Mouse (Mus musculus): ENCODE measurements at regions not wholly inside any gene's neighbourhood (a gene's known extent, or its start where the extent isn't known, plus 50 kb on each side); places are given as distances from the start of the nearest gene placed in this dataset.

- no peak for TF ChIP-seq ZNF384 (IDR thresholded peaks at IDR 0.05; ENCODE audit: low read depth, low read length)
- TF ChIP-seq MAFK (IDR thresholded peaks at IDR 0.05; ENCODE audit: insufficient replicate concordance, low read length) = no peak
- TF ChIP-seq POLR2AphosphoS2 (IDR thresholded peaks at IDR 0.05; ENCODE audit: low read depth, low read length) = no peak
- no peak for TF ChIP-seq TCF12 (IDR thresholded peaks at IDR 0.05; ENCODE audit: low read depth, low read length)
- no peak for TF ChIP-seq TBP (conservative IDR thresholded peaks at IDR 0.05; ENCODE audit: low read depth, low read length)
- TF ChIP-seq ELF1 (IDR thresholded peaks at IDR 0.05; ENCODE audit: low read depth, low read length) = no peak
- Histone ChIP-seq H3K9ac (ENCODE audit: insufficient read depth, low read depth) (no peak overlapping the region), H3K9me3 (replicated peaks; ENCODE audit: low read length) (no peaks in the 10 kb centered on the region), H3K79me2 (replicated peaks; ENCODE audit: control insufficient read depth, extremely low read depth, insufficient read depth, poor library complexity, severe bottlenecking) (no peaks in the 10 kb centered on the region), H3K36me3 (replicated peaks in 1 of 2; ENCODE audit: control insufficient read depth in 1 of 2, insufficient read depth in 1 of 2, low read length in 1 of 2) (no peaks in the 10 kb centered on the region), H3K4me2 (ENCODE audit: insufficient read depth, low read depth, poor library complexity, severe bottlenecking) (no peak overlapping the region), H3K27me3 (replicated peaks) (no peaks in the 10 kb centered on the region), H3K4me1 (ENCODE audit: control insufficient read depth in 1 of 2, insufficient read depth in 2 of 2) (no peaks in the 10 kb centered on the region), H3K4me3 (replicated peaks in 1 of 3; ENCODE audit: low read depth in 2 of 3, low read length in 2 of 3, poor library complexity in 1 of 3) (no peak overlapping the region), H3K27ac (ENCODE audit: insufficient read depth, low read depth) (no peak overlapping the region)
- in situ Hi-C loops (cut with MboI; ENCODE audit: low pct_ligation_motif_present, low pct_unique_long_range_greater_than_20kb, low sequenced_read_pairs) (no loop called here), dilution Hi-C loops (cut with MboI; ENCODE audit: extremely low pct_ligation_motif_present, extremely low pct_unique_long_range_greater_than_20kb, low sequenced_read_pairs) (no loop called here)
- DNase-seq (ENCODE audit: extremely low read depth) = no peak
Observed at GRCm38 (mm10) chr3:19755136-19755535, 126.7 kb upstream of the 1700064H15Rik start.

GRCm38 (mm10) chr3:19798543-19799106 lies 158.2 kb upstream of the Cp start:
- DNase-seq (ENCODE audit: extremely low read depth) = no peak
- dilution Hi-C loops (cut with MboI; ENCODE audit: extremely low pct_ligation_motif_present, extremely low pct_unique_long_range_greater_than_20kb, low sequenced_read_pairs) = no loop called here
- TF ChIP-seq BHLHE40 (IDR thresholded peaks at IDR 0.05; ENCODE audit: low read depth, low read length) = no peak
- no peak for TF ChIP-seq HCFC1 (IDR thresholded peaks at IDR 0.05; ENCODE audit: low read depth, low read length)
- no peak for TF ChIP-seq IRF4 (IDR thresholded peaks at IDR 0.05; ENCODE audit: low read depth, low read length)
- TF ChIP-seq SMC3 (IDR thresholded peaks at IDR 0.05; ENCODE audit: low read depth, low read length) = no peak
- no peak overlapping the region for H3K4me2 ChIP-seq (ENCODE audit: insufficient read depth, low read depth, poor library complexity, severe bottlenecking)
- H3K27ac ChIP-seq (ENCODE audit: insufficient read depth, low read depth) = no peak overlapping the region
- no peaks in the 10 kb centered on the region for H3K9me3 ChIP-seq (replicated peaks; ENCODE audit: low read length)
- no peak overlapping the region for H3K9ac ChIP-seq (ENCODE audit: insufficient read depth, low read depth)
- no peaks in the 10 kb centered on the region for H3K27me3 ChIP-seq (replicated peaks)
- H3K4me3 ChIP-seq (replicated peaks in 1 of 3; ENCODE audit: low read depth in 2 of 3, low read length in 2 of 3, poor library complexity in 1 of 3) = no peak overlapping the region
- no peaks in the 10 kb centered on the region for H3K36me3 ChIP-seq (replicated peaks in 1 of 2; ENCODE audit: control insufficient read depth in 1 of 2, insufficient read depth in 1 of 2, low read length in 1 of 2)
- H3K79me2 ChIP-seq (replicated peaks; ENCODE audit: control insufficient read depth, extremely low read depth, insufficient read depth, poor library complexity, severe bottlenecking) = no peaks in the 10 kb centered on the region
- H3K4me1 ChIP-seq (ENCODE audit: control insufficient read depth in 1 of 2, insufficient read depth in 2 of 2) = no peaks in the 10 kb centered on the region
- in situ Hi-C loops (cut with MboI; ENCODE audit: low pct_ligation_motif_present, low pct_unique_long_range_greater_than_20kb, low sequenced_read_pairs) = no loop called here

- DNase-seq (ENCODE audit: extremely low read depth) = no peak
Observed at GRCm38 (mm10) chr3:19810034-19810433, 146.8 kb upstream of the Cp start.

More at GRCm38 (mm10) chr3:19810034-19810433, 146.8 kb upstream of the Cp start:
- no peaks in the 10 kb centered on the region for H3K4me1 ChIP-seq (ENCODE audit: control insufficient read depth in 1 of 2, insufficient read depth in 2 of 2)
- no peak overlapping the region for H3K4me3 ChIP-seq (replicated peaks in 1 of 3; ENCODE audit: low read depth in 2 of 3, low read length in 2 of 3, poor library complexity in 1 of 3)
- no peaks in the 10 kb centered on the region for H3K36me3 ChIP-seq (replicated peaks in 1 of 2; ENCODE audit: control insufficient read depth in 1 of 2, insufficient read depth in 1 of 2, low read length in 1 of 2)
- H3K4me2 ChIP-seq (ENCODE audit: insufficient read depth, low read depth, poor library complexity, severe bottlenecking) = no peak overlapping the region
- H3K9me3 ChIP-seq (replicated peaks; ENCODE audit: low read length) = no peaks in the 10 kb centered on the region
- H3K79me2 ChIP-seq (replicated peaks; ENCODE audit: control insufficient read depth, extremely low read depth, insufficient read depth, poor library complexity, severe bottlenecking) = no peaks in the 10 kb centered on the region
- no peak overlapping the region for H3K9ac ChIP-seq (ENCODE audit: insufficient read depth, low read depth)
- H3K27ac ChIP-seq (ENCODE audit: insufficient read depth, low read depth) = no peak overlapping the region
- no peaks in the 10 kb centered on the region for H3K27me3 ChIP-seq (replicated peaks)
- in situ Hi-C loops (cut with MboI; ENCODE audit: low pct_ligation_motif_present, low pct_unique_long_range_greater_than_20kb, low sequenced_read_pairs) (no loop called here), dilution Hi-C loops (cut with MboI; ENCODE audit: extremely low pct_ligation_motif_present, extremely low pct_unique_long_range_greater_than_20kb, low sequenced_read_pairs) (no loop called here)
- no peak for TF ChIP-seq MXI1 (IDR thresholded peaks at IDR 0.05; ENCODE audit: low read depth, low read length)
- no peak for TF ChIP-seq MAZ (IDR thresholded peaks at IDR 0.05; ENCODE audit: low read depth, low read length)
- TF ChIP-seq JUND (conservative IDR thresholded peaks at IDR 0.05; ENCODE audit: low read depth, low read length) = no peak
- no peak for TF ChIP-seq BHLHE40 (IDR thresholded peaks at IDR 0.05; ENCODE audit: low read depth, low read length)
- no peak for TF ChIP-seq CHD1 (IDR thresholded peaks at IDR 0.05; ENCODE audit: low read depth, low read length)
- TF ChIP-seq RCOR1 (conservative IDR thresholded peaks at IDR 0.05; ENCODE audit: low read depth, low read length) = no peak
- TF ChIP-seq ETS1 (conservative IDR thresholded peaks at IDR 0.05; ENCODE audit: low read depth, low read length) = no peak
- no peak for TF ChIP-seq KAT2A (IDR thresholded peaks at IDR 0.05; ENCODE audit: insufficient replicate concordance, low read length)
- no peak for TF ChIP-seq UBTF (IDR thresholded peaks at IDR 0.05; ENCODE audit: low read depth, low read length)
